Mouse (Mus musculus) liver, adult 2 months (tissue): Measurements from ENCODE around the gene Foxc2.

Source experiments
- CTCF ChIP-seq: fragments of 200-500 bp; IDR thresholded peaks from 2 replicates; pipeline ENCODE4 v1.5.1; 2011; ENCODE audit warnings: low read depth, low read length, control low read depth
- POLR2A ChIP-seq: fragments of 200-500 bp; IDR thresholded peaks from 2 replicates; pipeline ENCODE4 v1.6.1; 2011; ENCODE audit warnings: low read length, control low read depth; ENCODE audit not compliant: insufficient read depth; ENCODE audit errors: extremely low read depth

- TF ChIP-seq POLR2A (no peak), CTCF (no peak)
Observed at GRCm38 (mm10) chr8:121108657-121109056, 7.3 kb upstream of the Foxc2 start.
